Mouse (Mus musculus) liver, embryonic 11.5 days (tissue): ENCODE results near the gene Wee1. TPM values are rescaled to one million over a fixed set of nuclear protein-coding genes. Genes with fewer than 3 reads are reported as not detected.
"Not testable (repeated sequence)": the region's sequence is repeated elsewhere in the genome, so short reads cannot be mapped to it uniquely, and the experiment has no call there.

Source experiments
- ATAC-seq: fragments of 200-750 bp; cut with Nextera tagmentation; replicated peaks from 2 replicates; pipeline ENCODE4 v1.8.0; 2017; ENCODE audit warnings: moderate number of reproducible peaks, mild to moderate bottlenecking, moderate TSS enrichment, moderate library complexity; ENCODE audit not compliant: low FRiP score
- DNase-seq: peaks from one replicate; pipeline ENCODE4 v3.0.0-alpha.2; 2017; ENCODE audit warnings: low spot score
- H3K27ac ChIP-seq: fragments of 300-500 bp; sonication (generic); 2 replicates; pipeline ENCODE4 v1.5.1; 2014; ENCODE audit warnings: mild to moderate bottlenecking, low read depth, low read length, control low read depth
- H3K27me3 ChIP-seq: fragments of 300-500 bp; sonication (generic); replicated peaks from 2 replicates; pipeline ENCODE4 v1.6.1; 2014; ENCODE audit warnings: low read length, mixed read lengths; ENCODE audit not compliant: control insufficient read depth, insufficient read depth
- H3K36me3 ChIP-seq: fragments of 300-500 bp; sonication (generic); 2 replicates; pipeline ENCODE4 v1.6.1; 2014; ENCODE audit warnings: mild to moderate bottlenecking, low read length, moderate library complexity, mixed read lengths; ENCODE audit not compliant: control insufficient read depth, insufficient read depth
- H3K4me1 ChIP-seq: fragments of 300-500 bp; sonication (generic); replicated peaks from 2 replicates; pipeline ENCODE4 v1.6.1; 2014; ENCODE audit warnings: low read length, mixed read lengths; ENCODE audit not compliant: control insufficient read depth, insufficient read depth
- H3K4me2 ChIP-seq: fragments of 300-500 bp; sonication (generic); 2 replicates; pipeline ENCODE4 v1.6.1; 2014; ENCODE audit warnings: mild to moderate bottlenecking, control low read depth, moderate library complexity
- H3K4me3 ChIP-seq: fragments of 300-500 bp; sonication (generic); 2 replicates; pipeline ENCODE4 v1.5.1; 2014; ENCODE audit warnings: low read depth, low read length, control low read depth
- H3K9ac ChIP-seq: fragments of 300-500 bp; sonication (generic); 2 replicates; pipeline ENCODE4 v1.6.1; 2014; ENCODE audit warnings: low read depth, low read length, control low read depth
- H3K9me3 ChIP-seq: fragments of 300-500 bp; sonication (generic); 2 replicates; pipeline ENCODE4 v1.6.1; 2016; ENCODE audit warnings: low read length, inconsistent platforms, mixed read lengths; ENCODE audit not compliant: control insufficient read depth
- WGBS: fragments of 180-500 bp; shearing (Covaris S2); extraction: QIAGEN DNeasy Blood & Tissue Kit; methylation state at CpG from one replicate; pipeline ENCODE4 v1.1.7; 2014; 5-methylcytosine and 5-hydroxymethylcytosine counted together
- polyA plus RNA-seq: library from polyadenylated mRNA; unstranded; fragments of >200 nt; fragmentation: Nextera tagmentation; extraction: Ambion mirVana; gene quantifications from 2 replicates; pipeline ENCODE4 v1.2.1, GENCODE M21; 2014

Gene Wee1
- polyA plus RNA-seq, 1 experiment from 2014 or later, result 26.5 TPM

DNA sequence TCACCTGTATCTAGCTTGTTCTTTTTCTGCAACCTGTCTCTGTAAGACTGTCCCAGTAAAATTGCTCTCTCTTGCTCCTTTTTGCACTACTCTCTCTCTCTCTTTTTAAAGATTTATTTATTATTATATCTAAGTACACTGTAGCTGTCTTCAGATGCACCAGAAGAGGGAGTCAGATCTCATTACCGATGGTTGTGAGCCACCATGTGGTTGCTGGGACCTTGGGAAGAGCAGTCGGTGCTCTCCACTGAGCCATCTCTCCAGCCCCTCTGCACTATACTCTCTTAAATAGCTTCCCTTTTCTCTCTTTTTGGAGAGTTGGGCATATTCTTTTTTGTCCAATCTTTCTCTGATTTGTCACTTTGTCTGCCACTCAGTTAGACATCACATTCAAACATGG, 10.4 kb downstream of the Wee1 start:
- not testable (repeated sequence) for H3K9ac ChIP-seq, DNase-seq, H3K4me3 ChIP-seq, H3K9me3 ChIP-seq, ATAC-seq, H3K27ac ChIP-seq, H3K4me1 ChIP-seq, H3K4me2 ChIP-seq, H3K27me3 ChIP-seq
- H3K36me3 ChIP-seq, result peaks cover 50% of the 10 kb centered on the region
- 74% methylated on average over 2 of the region's 2 CpGs for WGBS

GRCm38 (mm10) chr7:110133988-110134387, 12.1 kb downstream of the Wee1 start:
- H3K9me3 ChIP-seq, result no peaks in the 10 kb centered on the region
- no peak overlapping the region for H3K27ac ChIP-seq
- no peaks in the 10 kb centered on the region for H3K4me1 ChIP-seq
- no peaks in the 10 kb centered on the region for H3K27me3 ChIP-seq
- H3K4me3 ChIP-seq, result no peak overlapping the region
- H3K9ac ChIP-seq, result no peak overlapping the region
- peaks cover 52% of the 10 kb centered on the region for H3K36me3 ChIP-seq
- DNase-seq, result no peak
- WGBS, result 82% methylated on average over 5 of the region's 5 CpGs
- no peak overlapping the region for H3K4me2 ChIP-seq
- ATAC-seq, result no peak

GRCm38 (mm10) chr7:110138538-110138937, 16.7 kb downstream of the Wee1 start:
- no peak overlapping the region for H3K9ac ChIP-seq
- peaks cover 65% of the 10 kb centered on the region for H3K36me3 ChIP-seq
- no peak overlapping the region for H3K4me3 ChIP-seq
- ATAC-seq, result no peak
- no peaks in the 10 kb centered on the region for H3K9me3 ChIP-seq
- H3K4me2 ChIP-seq, result no peak overlapping the region
- 76% methylated on average over 2 of the region's 2 CpGs for WGBS
- H3K27ac ChIP-seq, result no peak overlapping the region
- H3K27me3 ChIP-seq, result no peaks in the 10 kb centered on the region
- H3K4me1 ChIP-seq, result no peaks in the 10 kb centered on the region
- DNase-seq, result no peak

DNA sequence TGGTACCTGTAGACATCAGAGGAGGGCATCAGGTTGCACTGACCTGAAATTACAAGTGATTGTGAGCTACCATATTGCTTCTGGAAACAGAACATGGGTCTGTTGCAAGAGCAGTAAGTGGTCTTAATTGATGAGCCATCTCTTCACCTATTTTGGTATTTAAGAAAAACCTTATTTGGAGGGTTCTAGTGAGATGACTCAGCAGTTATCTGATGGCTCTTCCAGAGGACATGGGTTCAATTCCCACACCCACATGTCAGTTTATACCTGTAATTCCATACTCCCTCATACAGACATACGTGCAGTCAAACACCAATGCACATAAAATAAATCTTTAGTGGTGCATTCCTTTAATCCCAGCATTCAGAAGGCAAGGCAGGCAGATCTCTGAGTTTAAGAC, 22.0 kb downstream of the Wee1 start:
- H3K27me3 ChIP-seq, result no peaks in the 10 kb centered on the region
- no peak overlapping the region for H3K27ac ChIP-seq
- no peaks in the 10 kb centered on the region for H3K4me1 ChIP-seq
- no peaks in the 10 kb centered on the region for H3K9me3 ChIP-seq
- DNase-seq, result no peak
- H3K36me3 ChIP-seq, result peaks cover 42% of the 10 kb centered on the region
- H3K4me2 ChIP-seq, result no peak overlapping the region
- ATAC-seq, result no peak
- WGBS, result 95% methylated on average over 1 of the region's 1 CpGs
- no peak overlapping the region for H3K9ac ChIP-seq
- H3K4me3 ChIP-seq, result no peak overlapping the region

DNA sequence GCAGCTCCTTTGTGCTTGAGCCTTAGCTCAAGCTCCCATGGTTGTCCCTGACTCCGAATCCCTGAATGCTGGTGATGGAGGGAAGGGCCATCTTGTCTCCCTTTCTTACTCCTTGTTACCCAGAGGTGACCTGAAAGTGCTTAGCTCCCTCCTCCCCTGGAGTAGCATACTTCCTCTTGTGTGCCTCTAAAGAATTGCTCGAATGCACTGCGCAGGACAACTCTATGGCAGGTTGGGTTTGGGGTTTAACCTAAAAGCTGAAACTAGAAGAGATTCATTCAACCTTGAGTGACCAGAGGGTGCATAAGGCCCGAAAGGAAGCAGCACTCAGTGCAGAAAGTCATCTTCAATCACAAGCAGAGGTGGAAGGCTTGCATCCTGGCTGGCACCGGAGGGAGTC, 31.0 kb downstream of the Wee1 start:
- Histone ChIP-seq H3K36me3 (no peaks in the 10 kb centered on the region), H3K9ac (no peak overlapping the region), H3K4me1 (peaks cover 16% of the 10 kb centered on the region), H3K4me3 (no peak overlapping the region), H3K27me3 (no peaks in the 10 kb centered on the region), H3K4me2 (no peak overlapping the region), H3K27ac (no peak overlapping the region), H3K9me3 (no peaks in the 10 kb centered on the region)
- DNase-seq (no peak), ATAC-seq (no peak)
- WGBS, result 81% methylated on average over 5 of the region's 5 CpGs

DNA sequence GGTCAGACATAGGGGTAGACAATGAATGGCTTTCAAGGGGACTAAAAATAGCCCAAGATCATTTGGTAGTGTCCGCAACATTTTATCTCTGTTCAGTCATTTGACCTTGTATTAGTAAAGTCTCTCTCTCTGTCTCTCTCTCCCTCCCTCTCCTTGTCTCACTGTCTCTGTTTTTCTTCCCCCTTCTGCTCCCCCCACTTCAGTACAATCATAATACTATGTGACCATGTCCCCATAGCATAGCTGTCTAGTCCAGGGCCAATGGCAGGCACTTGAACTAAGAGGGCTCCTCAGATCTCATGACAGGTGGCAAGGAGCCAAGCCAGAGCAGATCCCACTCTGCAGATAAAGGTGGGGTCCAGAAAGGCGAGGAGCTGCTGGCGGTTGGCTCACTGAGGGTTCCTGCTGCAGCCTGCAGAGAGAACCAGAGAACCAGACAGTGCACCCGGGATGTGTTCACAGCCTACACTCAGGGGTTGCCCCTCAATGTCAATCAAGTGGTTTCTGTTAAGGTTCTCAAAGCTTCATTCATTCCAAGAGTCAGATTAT, 34.9 kb downstream of the Wee1 start:
- H3K27ac ChIP-seq, result no peak overlapping the region
- DNase-seq (no peak), ATAC-seq (peak; percentile 64)
- no peak overlapping the region for H3K4me3 ChIP-seq
- H3K9ac ChIP-seq, result 0 out of 2 replicates have a peak overlapping the region, but pooled peaks have one; percentile 3
- H3K27me3 ChIP-seq, result no peaks in the 10 kb centered on the region
- peak overlapping the region; percentile 26; the same call in 1 of the 2 replicates for H3K4me2 ChIP-seq
- no peaks in the 10 kb centered on the region for H3K9me3 ChIP-seq
- no peaks in the 10 kb centered on the region for H3K36me3 ChIP-seq
- WGBS, result 23% methylated on average over 4 of the region's 4 CpGs
- peaks cover 17% of the 10 kb centered on the region for H3K4me1 ChIP-seq

DNA sequence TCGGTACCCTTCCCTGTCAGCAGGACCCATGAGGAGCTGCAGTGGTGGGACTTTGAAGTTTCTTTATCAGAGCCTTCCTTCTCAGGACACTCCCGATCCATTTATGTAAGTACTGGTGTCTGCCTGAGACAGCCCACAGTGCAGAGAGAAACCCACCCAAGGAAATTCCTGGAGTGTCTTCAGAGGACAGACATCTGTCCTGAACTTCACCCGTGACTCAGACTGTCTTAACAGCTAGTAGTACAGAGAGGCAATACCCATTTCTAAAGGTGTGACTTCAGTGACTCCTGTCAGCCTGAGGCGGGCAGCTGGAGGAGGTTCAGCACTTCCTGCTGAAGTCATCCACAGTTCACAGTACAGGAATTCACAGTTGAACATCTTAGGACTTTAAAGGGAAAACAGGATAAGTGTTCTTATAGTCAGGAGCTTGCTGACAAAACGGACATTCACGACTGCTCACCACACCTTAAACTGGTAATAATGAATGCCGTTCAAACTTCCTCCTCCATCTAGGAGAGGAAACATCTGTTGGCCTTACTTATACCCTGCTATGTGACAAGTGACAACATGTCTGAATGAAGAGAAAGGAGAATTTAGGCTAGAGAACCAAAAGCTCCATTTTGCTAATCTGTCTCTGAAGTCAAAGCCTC, 35.5 kb downstream of the Wee1 start:
- H3K9ac ChIP-seq, result 0 out of 2 replicates have a peak overlapping the region, but pooled peaks have one; percentile 3
- H3K4me3 ChIP-seq, result no peak overlapping the region
- H3K27me3 ChIP-seq, result no peaks in the 10 kb centered on the region
- H3K4me2 ChIP-seq, result peak overlapping the region; percentile 26
- DNase-seq, result no peak
- no peaks in the 10 kb centered on the region for H3K36me3 ChIP-seq
- WGBS, result 26% methylated on average over 7 of the region's 7 CpGs
- H3K27ac ChIP-seq, result no peak overlapping the region
- no peaks in the 10 kb centered on the region for H3K9me3 ChIP-seq
- ATAC-seq, result peak; percentile 40
- H3K4me1 ChIP-seq, result peaks cover 17% of the 10 kb centered on the region

GRCm38 (mm10) chr7:110158073-110158472, 36.2 kb downstream of the Wee1 start:
- peaks cover 17% of the 10 kb centered on the region for H3K4me1 ChIP-seq
- DNase-seq (no peak), ATAC-seq (no peak)
- no peak overlapping the region for H3K4me2 ChIP-seq
- no peaks in the 10 kb centered on the region for H3K27me3 ChIP-seq
- H3K9me3 ChIP-seq, result no peaks in the 10 kb centered on the region
- no peak overlapping the region for H3K4me3 ChIP-seq
- no peak overlapping the region for H3K9ac ChIP-seq
- H3K36me3 ChIP-seq, result no peaks in the 10 kb centered on the region
- 75% methylated on average over 3 of the region's 3 CpGs for WGBS
- no peak overlapping the region for H3K27ac ChIP-seq

GRCm38 (mm10) chr7:110160109-110160508, 38.3 kb downstream of the Wee1 start:
- not testable (repeated sequence) for H3K27ac ChIP-seq, ATAC-seq, H3K9ac ChIP-seq, DNase-seq, H3K36me3 ChIP-seq, H3K4me2 ChIP-seq, H3K9me3 ChIP-seq, H3K27me3 ChIP-seq, H3K4me3 ChIP-seq
- peaks cover 17% of the 10 kb centered on the region for H3K4me1 ChIP-seq
